Mouse (Mus musculus) forebrain, embryonic 13.5 days (tissue): ENCODE data around the gene Sult2b1. TPM values are rescaled to one million over a fixed set of nuclear protein-coding genes. Genes with fewer than 3 reads are reported as not detected.

ENCODE experiments used
- ATAC-seq: fragments of 200-750 bp; cut with Nextera tagmentation; 2 replicates; pipeline ENCODE4 v1.8.0; 2017
- H3K27ac ChIP-seq: fragments of 300-500 bp; sonication (generic); 2 replicates; pipeline ENCODE4 v1.5.1; 2015; ENCODE audit warnings: inconsistent platforms, mild to moderate bottlenecking, moderate library complexity
- H3K27me3 ChIP-seq: fragments of 300-500 bp; sonication (generic); 2 replicates; pipeline ENCODE4 v1.6.1; 2015; ENCODE audit warnings: mild to moderate bottlenecking, inconsistent platforms
- H3K36me3 ChIP-seq: fragments of 300-500 bp; sonication (generic); 2 replicates; pipeline ENCODE4 v1.6.1; 2015; ENCODE audit warnings: mild to moderate bottlenecking, inconsistent platforms; ENCODE audit not compliant: poor library complexity, severe bottlenecking
- H3K4me1 ChIP-seq: fragments of 300-500 bp; sonication (generic); 2 replicates; pipeline ENCODE4 v1.6.1; 2015; ENCODE audit warnings: inconsistent platforms
- H3K4me2 ChIP-seq: fragments of 300-500 bp; sonication (generic); 2 replicates; pipeline ENCODE4 v1.6.1; 2015; ENCODE audit warnings: inconsistent platforms, mild to moderate bottlenecking, moderate library complexity
- H3K4me3 ChIP-seq: fragments of 300-500 bp; sonication (generic); 2 replicates; pipeline ENCODE4 v1.5.1; 2015; ENCODE audit warnings: mild to moderate bottlenecking, inconsistent platforms
- H3K9ac ChIP-seq: fragments of 300-500 bp; sonication (generic); 2 replicates; pipeline ENCODE4 v1.6.1; 2015; ENCODE audit warnings: mild to moderate bottlenecking, inconsistent platforms
- H3K9me3 ChIP-seq: fragments of 300-500 bp; sonication (generic); replicated peaks from 2 replicates; pipeline ENCODE4 v1.6.1; 2016; ENCODE audit warnings: inconsistent platforms
- WGBS: fragments of 180-500 bp; shearing (Covaris S2); methylation state at CpG from one replicate; pipeline ENCODE4 v1.1.7; 2015; 5-methylcytosine and 5-hydroxymethylcytosine counted together
- polyA plus RNA-seq: library from polyadenylated mRNA; unstranded; fragments of >200 nt; fragmentation: Nextera tagmentation; extraction: Ambion mirVana; gene quantifications from 2 replicates; pipeline ENCODE4 v1.2.1, GENCODE M21; 2015

Gene Sult2b1
- polyA plus RNA-seq, 1 experiment from 2014 or later = 4.4 TPM

- Histone ChIP-seq H3K27me3 (no peaks in the 10 kb centered on the region), H3K9me3 (no peaks in the 10 kb centered on the region), H3K4me2 (peak overlapping the region; percentile 91), H3K36me3 (peaks cover 40% of the 10 kb centered on the region), H3K9ac (peak overlapping the region; percentile 92), H3K27ac (peak overlapping the region; percentile 97), H3K4me3 (peak overlapping the region; percentile 93), H3K4me1 (peaks cover 31% of the 10 kb centered on the region)
- ATAC-seq = peak; percentile 39
- under 1% methylated on average over 14 of the region's 14 CpGs for WGBS
Measured at GRCm38 (mm10) chr7:45786136-45786578, 1.7 kb upstream of the Sult2b1 start.

DNA sequence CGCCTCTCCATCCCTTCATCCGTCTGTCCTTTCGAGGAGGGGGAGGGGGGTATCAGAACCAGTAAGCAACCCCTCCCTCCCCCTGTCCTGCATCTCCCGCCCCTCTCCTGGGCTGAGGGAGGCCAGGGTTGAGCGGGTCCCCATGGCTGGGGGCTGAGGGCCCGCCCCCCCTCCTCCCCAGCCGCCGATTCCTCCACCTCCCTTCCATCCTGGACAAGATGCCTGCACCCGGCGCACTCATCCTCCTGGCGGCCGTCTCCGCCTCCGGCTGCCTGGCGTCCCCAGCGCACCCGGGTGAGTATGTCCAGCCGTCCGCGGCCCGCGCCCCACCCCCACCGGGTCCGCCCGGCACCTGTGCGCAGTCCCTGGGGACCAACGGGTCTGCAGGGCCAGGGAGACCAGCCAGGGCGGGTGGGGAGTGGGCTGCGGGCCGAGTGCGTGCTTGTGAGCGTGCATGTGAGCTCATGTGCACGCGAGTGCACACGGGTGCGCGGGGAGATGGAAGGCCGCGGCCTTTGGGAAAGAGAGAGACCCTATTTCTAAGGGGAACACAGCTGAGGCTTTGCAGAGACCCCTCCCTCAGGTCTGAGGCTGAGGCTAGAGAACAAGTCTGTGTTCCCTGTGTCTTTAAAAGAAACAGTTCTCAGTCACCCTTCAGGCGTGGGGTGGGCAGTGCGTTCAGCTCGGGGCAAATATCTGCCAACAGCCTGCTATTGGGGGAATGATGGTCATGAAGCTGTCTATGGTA, 1.1 kb upstream of the Sult2b1 start:
- Histone ChIP-seq H3K4me2 (peak overlapping the region; percentile 91), H3K9me3 (no peaks in the 10 kb centered on the region), H3K27ac (peak overlapping the region; percentile 97), H3K36me3 (peaks cover 34% of the 10 kb centered on the region), H3K27me3 (no peaks in the 10 kb centered on the region), H3K9ac (peak overlapping the region; percentile 92), H3K4me3 (peak overlapping the region; percentile 93), H3K4me1 (peaks cover 31% of the 10 kb centered on the region)
- under 1% methylated on average over 36 of the region's 42 CpGs for WGBS
- ATAC-seq = peak; percentile 30

DNA sequence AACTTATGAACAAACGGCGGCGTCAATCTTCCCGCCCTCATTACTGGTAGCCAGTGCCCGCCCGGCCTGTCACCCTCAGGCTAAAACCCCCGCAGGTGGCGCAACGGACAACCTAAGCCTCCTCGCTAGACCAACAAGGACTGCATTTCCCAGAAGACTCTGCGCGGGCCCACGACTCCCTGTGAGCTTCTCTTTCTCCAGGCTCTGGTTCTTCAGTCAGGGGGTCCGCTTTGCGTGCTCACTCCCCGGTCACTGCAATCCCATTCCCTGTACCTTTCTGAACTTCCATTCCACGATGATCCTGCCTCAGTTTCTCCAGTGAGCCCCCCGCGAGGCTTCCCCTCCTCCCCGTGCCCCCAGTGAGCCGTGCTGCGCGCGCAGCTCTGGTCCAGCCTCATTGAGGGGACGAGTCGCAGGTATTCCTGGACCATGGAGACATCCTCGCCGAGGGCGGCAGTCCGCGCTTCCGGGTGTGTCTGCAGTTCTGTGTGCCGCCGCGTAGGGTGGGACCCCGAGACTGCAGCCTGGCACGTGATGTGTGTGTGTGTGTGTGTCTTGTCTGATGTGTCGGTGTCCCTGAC, 868 bp downstream of the Sult2b1 start, which contains the start of gene Lmtk3:
Gene Lmtk3 (plus strand): TSS at position 228 of the 581 bp plus-strand sequence.
- H3K4me1 ChIP-seq = peaks cover 40% of the 10 kb centered on the region
- WGBS = 1% methylated on average over 38 of the region's 38 CpGs

GRCm38 (mm10) chr7:45782271-45782670, 2.2 kb downstream of the Sult2b1 start:
- no peak overlapping the region for H3K27ac ChIP-seq
- H3K4me1 ChIP-seq = peaks cover 35% of the 10 kb centered on the region
- no peaks in the 10 kb centered on the region for H3K27me3 ChIP-seq
- WGBS = 81% methylated on average over 4 of the region's 4 CpGs
- H3K4me3 ChIP-seq = no peak overlapping the region
- ATAC-seq = no peak
- H3K9ac ChIP-seq = no peak overlapping the region
- H3K4me2 ChIP-seq = no peak overlapping the region
- H3K9me3 ChIP-seq = no peaks in the 10 kb centered on the region
- H3K36me3 ChIP-seq = peaks cover under 1% of the 10 kb centered on the region

More for the DNA sequence above, 868 bp downstream of the Sult2b1 start, which contains the start of gene Lmtk3:
- Histone ChIP-seq H3K9ac (peak within 1 kb of the TSS; percentile 92), H3K27me3 (no peaks in the 10 kb centered on the region), H3K4me2 (peak within 1 kb of the TSS; percentile 91), H3K9me3 (no peaks in the 10 kb centered on the region), H3K27ac (peak within 1 kb of the TSS; percentile 97), H3K4me3 (peak within 1 kb of the TSS; percentile 93), H3K36me3 (peaks cover 14% of the 10 kb centered on the region)
- ATAC-seq = peak; percentile 48

- H3K9me3 ChIP-seq = no peaks in the 10 kb centered on the region
- H3K9ac ChIP-seq = peak overlapping the region; percentile 37
- H3K27me3 ChIP-seq = 0 out of 2 replicates have a peak, but pooled peaks cover 3% of the 10 kb centered on the region
- H3K36me3 ChIP-seq = no peaks in the 10 kb centered on the region
- 23% methylated on average over 22 of the region's 22 CpGs for WGBS
- H3K27ac ChIP-seq = no peak overlapping the region
- peaks cover 16% of the 10 kb centered on the region for H3K4me1 ChIP-seq
- peak overlapping the region; percentile 9; the same call in 1 of the 2 replicates for H3K4me3 ChIP-seq
- H3K4me2 ChIP-seq = peak overlapping the region; percentile 48
- ATAC-seq = no peak
Measured at GRCm38 (mm10) chr7:45779081-45779641, 5.3 kb downstream of the Sult2b1 start.

- Histone ChIP-seq H3K9me3 (no peaks in the 10 kb centered on the region), H3K4me3 (no peak overlapping the region), H3K9ac (no peak overlapping the region), H3K27ac (no peak overlapping the region), H3K36me3 (no peaks in the 10 kb centered on the region), H3K27me3 (peaks cover 8% of the 10 kb centered on the region; the same call in 1 of the 2 replicates), H3K4me1 (peaks cover 9% of the 10 kb centered on the region), H3K4me2 (no peak overlapping the region)
- 87% methylated on average over 7 of the region's 7 CpGs for WGBS
- no peak for ATAC-seq
Measured at GRCm38 (mm10) chr7:45775237-45775636, 9.2 kb downstream of the Sult2b1 start.

DNA sequence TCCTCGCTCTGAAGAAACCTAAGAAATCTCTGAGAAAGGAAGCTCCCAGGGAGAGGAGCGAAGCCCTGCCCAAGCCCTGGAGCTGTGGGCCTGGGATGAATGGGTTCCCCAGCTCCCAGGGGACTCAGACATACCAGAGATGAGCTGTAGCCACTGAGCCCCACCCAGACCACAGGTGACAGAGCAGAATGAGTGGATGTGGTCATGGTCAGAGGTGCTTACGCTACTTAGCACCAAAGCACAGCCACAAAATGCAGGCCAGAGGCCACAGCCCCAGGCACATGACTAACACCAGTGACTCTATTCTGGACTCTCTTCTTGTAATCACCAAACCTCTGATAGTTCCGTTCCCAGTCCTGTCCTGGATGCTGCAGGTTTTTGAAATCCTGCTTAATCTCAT, 13.4 kb downstream of the Sult2b1 start:
- no peak overlapping the region for H3K4me2 ChIP-seq
- no peaks in the 10 kb centered on the region for H3K9me3 ChIP-seq
- 59% methylated on average over 4 of the region's 4 CpGs for WGBS
- H3K36me3 ChIP-seq = no peaks in the 10 kb centered on the region
- no peak overlapping the region for H3K4me3 ChIP-seq
- ATAC-seq = no peak
- H3K4me1 ChIP-seq = no peaks in the 10 kb centered on the region
- peaks cover 5% of the 10 kb centered on the region for H3K27me3 ChIP-seq
- H3K9ac ChIP-seq = no peak overlapping the region
- H3K27ac ChIP-seq = no peak overlapping the region

DNA sequence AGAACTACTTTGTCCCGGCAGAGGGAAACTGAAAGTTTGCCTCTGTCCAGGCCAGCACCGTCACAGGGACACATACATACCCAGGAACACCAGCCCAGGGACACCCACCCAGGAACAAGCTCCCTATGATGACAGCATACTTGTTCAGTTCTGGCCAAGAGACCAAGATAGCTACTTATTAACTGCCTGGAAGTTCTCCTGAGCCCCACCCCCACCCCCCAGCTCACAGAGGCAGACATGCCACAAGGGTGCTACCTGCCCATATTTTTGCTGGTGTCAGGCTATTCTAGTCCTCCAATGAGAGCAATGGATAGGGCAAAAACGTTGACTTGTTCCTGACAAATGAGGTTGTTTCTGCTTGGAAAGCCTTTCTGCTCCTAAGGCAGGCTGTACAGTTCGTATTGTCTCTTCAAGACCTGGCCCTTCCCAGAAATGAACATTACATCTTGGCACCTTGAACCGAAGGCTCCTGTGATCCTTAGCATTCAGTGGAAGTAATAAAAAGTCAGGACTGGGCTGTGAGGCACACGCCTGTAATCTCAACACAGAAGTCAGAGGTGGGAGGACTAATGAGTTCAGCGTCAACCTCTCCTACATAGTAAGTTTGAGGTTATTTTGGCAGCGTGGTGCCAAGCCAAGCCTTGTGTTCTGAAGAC, 13.9 kb downstream of the Sult2b1 start:
- H3K9me3 ChIP-seq = no peaks in the 10 kb centered on the region
- H3K27ac ChIP-seq = no peak overlapping the region
- H3K36me3 ChIP-seq = no peaks in the 10 kb centered on the region
- no peaks in the 10 kb centered on the region for H3K4me1 ChIP-seq
- no peak overlapping the region for H3K4me2 ChIP-seq
- peaks cover 5% of the 10 kb centered on the region for H3K27me3 ChIP-seq
- no peak overlapping the region for H3K4me3 ChIP-seq
- no peak for ATAC-seq
- WGBS = 81% methylated on average over 8 of the region's 8 CpGs
- no peak overlapping the region for H3K9ac ChIP-seq

DNA sequence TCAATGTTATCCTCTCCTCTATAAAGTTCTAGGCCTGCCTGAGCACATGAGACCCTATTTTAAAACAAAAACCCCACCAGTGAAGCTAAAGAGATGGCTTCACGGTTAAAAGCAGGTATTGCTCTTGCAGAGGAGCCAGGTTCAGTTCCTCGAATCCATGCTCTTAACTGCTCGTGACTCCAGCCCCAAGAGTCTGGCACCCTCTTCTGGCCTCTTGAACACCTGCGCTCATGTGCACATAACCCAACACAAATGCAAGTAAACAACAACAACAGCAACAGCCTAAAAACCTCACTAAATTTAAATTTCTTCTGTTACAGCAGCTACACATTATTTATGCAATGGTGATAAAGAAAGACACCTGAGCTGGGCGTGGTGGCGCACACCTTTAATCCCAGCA, 17.0 kb downstream of the Sult2b1 start:
- Histone ChIP-seq H3K4me2 (no peak overlapping the region), H3K9ac (no peak overlapping the region), H3K4me3 (no peak overlapping the region), H3K27me3 (no peaks in the 10 kb centered on the region; the same call in 1 of the 2 replicates), H3K27ac (no peak overlapping the region), H3K36me3 (no peaks in the 10 kb centered on the region), H3K4me1 (no peaks in the 10 kb centered on the region), H3K9me3 (no peaks in the 10 kb centered on the region)
- WGBS = 94% methylated on average over 6 of the region's 6 CpGs
- ATAC-seq = no peak

- no peak for ATAC-seq
- Histone ChIP-seq H3K9me3 (no peaks in the 10 kb centered on the region), H3K27ac (no peak overlapping the region), H3K36me3 (no peaks in the 10 kb centered on the region), H3K4me2 (no peak overlapping the region), H3K27me3 (no peaks in the 10 kb centered on the region; the same call in 1 of the 2 replicates), H3K9ac (no peak overlapping the region), H3K4me3 (no peak overlapping the region), H3K4me1 (no peaks in the 10 kb centered on the region)
- WGBS = 64% methylated on average over 8 of the region's 8 CpGs
Measured at GRCm38 (mm10) chr7:45766764-45767163, 17.7 kb downstream of the Sult2b1 start.

DNA sequence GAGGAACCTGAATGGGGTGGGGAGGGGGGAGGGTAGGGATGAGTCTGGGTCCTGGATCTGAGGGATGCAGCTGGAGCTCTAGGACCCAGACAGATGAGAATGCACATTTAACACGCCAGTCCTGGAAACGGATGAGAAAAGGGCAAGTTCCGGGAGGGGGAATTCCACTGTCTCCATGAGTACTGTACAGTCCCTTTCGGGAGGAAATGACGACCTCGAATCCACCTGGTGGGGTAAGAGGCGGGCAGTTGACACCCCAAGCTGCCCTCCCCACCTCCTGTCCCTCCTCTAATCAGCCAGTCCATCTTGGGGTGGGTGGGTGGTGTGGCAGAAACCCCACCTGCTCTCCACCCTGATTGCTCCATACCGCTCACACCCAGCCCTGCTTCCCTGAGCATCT, 18.5 kb downstream of the Sult2b1 start:
- H3K27me3 ChIP-seq = no peaks in the 10 kb centered on the region; the same call in 1 of the 2 replicates
- H3K27ac ChIP-seq = no peak overlapping the region
- no peak overlapping the region for H3K4me3 ChIP-seq
- no peak overlapping the region for H3K4me2 ChIP-seq
- H3K9ac ChIP-seq = no peak overlapping the region
- H3K4me1 ChIP-seq = no peaks in the 10 kb centered on the region
- ATAC-seq = no peak
- H3K36me3 ChIP-seq = no peaks in the 10 kb centered on the region
- 67% methylated on average over 8 of the region's 8 CpGs for WGBS
- no peaks in the 10 kb centered on the region for H3K9me3 ChIP-seq

DNA sequence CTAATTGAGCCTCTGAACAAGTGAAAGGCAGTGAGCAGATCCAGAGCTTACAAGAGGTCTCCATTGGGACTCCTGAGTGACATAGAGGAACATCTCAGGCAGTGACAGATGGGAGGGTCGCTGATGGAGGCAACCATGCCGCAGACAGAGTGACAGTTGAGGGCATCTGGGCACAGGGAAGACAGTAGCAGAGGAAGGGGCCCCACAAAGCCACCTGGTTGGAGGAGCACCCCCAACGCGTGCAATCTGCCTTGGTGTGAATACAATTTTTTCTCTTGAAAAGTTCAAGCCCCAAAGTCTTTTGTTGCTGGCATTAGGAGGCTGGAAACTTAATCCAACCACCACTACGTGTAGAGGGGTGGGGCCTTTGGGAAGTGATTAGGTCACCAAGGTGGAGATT, 24.3 kb downstream of the Sult2b1 start:
- no peaks in the 10 kb centered on the region for H3K9me3 ChIP-seq
- no peaks in the 10 kb centered on the region for H3K4me1 ChIP-seq
- ATAC-seq = no peak
- H3K27ac ChIP-seq = no peak overlapping the region
- no peaks in the 10 kb centered on the region for H3K36me3 ChIP-seq
- peaks cover 33% of the 10 kb centered on the region for H3K27me3 ChIP-seq
- H3K4me3 ChIP-seq = no peak overlapping the region
- 64% methylated on average over 5 of the region's 5 CpGs for WGBS
- H3K4me2 ChIP-seq = no peak overlapping the region
- H3K9ac ChIP-seq = no peak overlapping the region
